ENCODE assay signal across 1 mouse cellular context in genomic region chr11:98789219-98789807, GRCm38 (mm10).
A peak's percentile ranks its signal among the peaks of the same experiment; 100 is the strongest.
TF ChIP-seq lines count a peak whose summit lies in the region.

No protein-coding gene starts in this region.

TF ChIP-seq in MEL, 35 proteins besides CTCF, POLR2A, EP300 and RAD21:
- TF ChIP-seq ZMIZ1 (IDR thresholded peaks at IDR 0.05; ENCODE audit: low read depth, low read length): no peak; the same call in 1 of the 2 replicates
- TF ChIP-seq SIN3A (IDR thresholded peaks at IDR 0.05; ENCODE audit: low read length): peak; percentile 39
- 0 out of 2 replicates have a peak, but pooled peaks have one; percentile 25 for TF ChIP-seq UBTF (IDR thresholded peaks at IDR 0.05; ENCODE audit: borderline replicate concordance, insufficient read depth, low read depth, low read length)
- TF ChIP-seq USF1 (IDR thresholded peaks at IDR 0.05; ENCODE audit: low read depth, low read length): no peak
- TF ChIP-seq ZNF384 (IDR thresholded peaks at IDR 0.05; ENCODE audit: low read depth, low read length): peak; percentile 75
- no peak for TF ChIP-seq TAL1 (IDR thresholded peaks at IDR 0.05; ENCODE audit: low read length)
- no peak; the same call in 1 of the 2 replicates for TF ChIP-seq MXI1 (IDR thresholded peaks at IDR 0.05; ENCODE audit: low read depth, low read length)
- TF ChIP-seq MEF2A (IDR thresholded peaks at IDR 0.05; ENCODE audit: extremely low read depth, insufficient replicate concordance, low read depth, low read length, poor library complexity, severe bottlenecking): no peak
- no peak for TF ChIP-seq NRF1 (IDR thresholded peaks at IDR 0.05; ENCODE audit: insufficient read depth, low read depth, low read length, poor library complexity, severe bottlenecking)
- TF ChIP-seq POLR2AphosphoS5 (IDR thresholded peaks at IDR 0.05; ENCODE audit: borderline replicate concordance, low read depth, low read length): no peak
- TF ChIP-seq SMC3 (IDR thresholded peaks at IDR 0.05; ENCODE audit: low read depth, low read length): no peak
